Comparison of ENCODE assay signal across 12 mouse cellular contexts in genomic region chr7:28926172-28926571, GRCm38 (mm10). TPM values are rescaled to one million over a fixed set of nuclear protein-coding genes. Genes with fewer than 3 reads are reported as not detected.
A peak's percentile ranks its signal among the peaks of the same experiment; 100 is the strongest.
DNase-seq lines count a peak whose midpoint lies in the region; ATAC-seq lines count a peak whose summit lies in the region.
"Had no signal": no experiment of that assay in that cellular context is flagged by ENCODE, and none has a peak within 500 bp of the region (broad histone marks: within the 10 kb centered on the region; RNA-seq: fewer than 3 reads in every experiment).

No protein-coding gene starts in this region.

- WGBS in heart, embryonic 16.5 days: 24% methylated on average over 2 of the region's 2 CpGs
- 77% methylated on average over 2 of the region's 2 CpGs for WGBS in neural tube, embryonic 11.5 days
- 78% methylated on average over 2 of the region's 2 CpGs for WGBS in limb, embryonic 15.5 days
- 64% methylated on average over 2 of the region's 2 CpGs for WGBS in midbrain, embryonic 15.5 days

- H3K27ac ChIP-seq in heart, embryonic 16.5 days (ENCODE audit: low read length): peak overlapping the region; percentile 99
- H3K27ac ChIP-seq in neural tube, embryonic 11.5 days (ENCODE audit: low read depth, low read length): 0 out of 2 replicates have a peak overlapping the region, but pooled peaks have one; percentile 14
- peak overlapping the region; percentile 91 for H3K27ac ChIP-seq in limb, embryonic 15.5 days
- H3K27ac ChIP-seq in midbrain, embryonic 15.5 days: no peak overlapping the region

- H3K27me3 ChIP-seq in heart, embryonic 16.5 days (ENCODE audit: control insufficient read depth, insufficient read depth, low read length): no peaks in the 10 kb centered on the region
- H3K27me3 ChIP-seq in neural tube, embryonic 11.5 days (ENCODE audit: control insufficient read depth, insufficient read depth, low read length): no peaks in the 10 kb centered on the region
- H3K27me3 ChIP-seq in limb, embryonic 15.5 days: no peaks in the 10 kb centered on the region
- no peaks in the 10 kb centered on the region for H3K27me3 ChIP-seq in midbrain, embryonic 15.5 days (replicated peaks)

- H3K36me3 ChIP-seq in heart, embryonic 16.5 days (ENCODE audit: control insufficient read depth, insufficient read depth): 0 out of 2 replicates have a peak, but pooled peaks cover 2% of the 10 kb centered on the region
- H3K36me3 ChIP-seq in neural tube, embryonic 11.5 days (ENCODE audit: control insufficient read depth, insufficient read depth, low read length): no peaks in the 10 kb centered on the region
- 0 out of 2 replicates have a peak, but pooled peaks cover 2% of the 10 kb centered on the region for H3K36me3 ChIP-seq in limb, embryonic 15.5 days
- no peaks in the 10 kb centered on the region for H3K36me3 ChIP-seq in midbrain, embryonic 15.5 days (replicated peaks)

- ATAC-seq in heart, embryonic 16.5 days (replicated peaks; ENCODE audit: extremely low read depth, insufficient read depth, low FRiP score): no peak
- ATAC-seq in neural tube, embryonic 11.5 days (ENCODE audit: insufficient read depth, low FRiP score, low TSS enrichment): no peak
- no peak for ATAC-seq in limb, embryonic 15.5 days (ENCODE audit: insufficient number of reproducible peaks, low FRiP score, low TSS enrichment, low read depth)
- no peak for ATAC-seq in midbrain, embryonic 15.5 days (replicated peaks)

- no peak overlapping the region for H3K4me2 ChIP-seq in heart, embryonic 16.5 days (ENCODE audit: low read depth, low read length)
- H3K4me2 ChIP-seq in neural tube, embryonic 11.5 days (ENCODE audit: low read depth): no peak overlapping the region
- H3K4me2 ChIP-seq in limb, embryonic 15.5 days: no peak overlapping the region
- no peak overlapping the region for H3K4me2 ChIP-seq in midbrain, embryonic 15.5 days

- peaks cover 79% of the 10 kb centered on the region for H3K4me1 ChIP-seq in heart, embryonic 16.5 days (ENCODE audit: control insufficient read depth, insufficient read depth, low read length)
- H3K4me1 ChIP-seq in neural tube, embryonic 11.5 days (ENCODE audit: control insufficient read depth, insufficient read depth, low read length): peaks cover 33% of the 10 kb centered on the region
- peaks cover 72% of the 10 kb centered on the region for H3K4me1 ChIP-seq in limb, embryonic 15.5 days
- H3K4me1 ChIP-seq in midbrain, embryonic 15.5 days: peaks cover 41% of the 10 kb centered on the region

- peak overlapping the region; percentile 1 for H3K9ac ChIP-seq in heart, embryonic 16.5 days (ENCODE audit: low read length)
- no peak overlapping the region for H3K9ac ChIP-seq in neural tube, embryonic 11.5 days (ENCODE audit: low read length)
- no peak overlapping the region for H3K9ac ChIP-seq in limb, embryonic 15.5 days
- no peak overlapping the region for H3K9ac ChIP-seq in midbrain, embryonic 15.5 days

- DNase-seq in heart, postnatal 25 days (ENCODE audit: low spot score): no peak
- no peak for DNase-seq in neural tube, embryonic 11.5 days (ENCODE audit: low spot score)
- DNase-seq in neural tube, embryonic 10.5 days (ENCODE audit: extremely low spot score, low spot score): no peak
- DNase-seq in thymus, postnatal 0 days (ENCODE audit: low spot score): no peak
- DNase-seq in cerebellum, adult 9-11 months: no peak
- DNase-seq: cerebellum, postnatal 14 days; kidney, postnatal 25 days; lung, postnatal 36 days; thymus, postnatal 14 days had no signal

- no peaks in the 10 kb centered on the region for H3K9me3 ChIP-seq in heart, embryonic 16.5 days (replicated peaks; ENCODE audit: control insufficient read depth, low read length)
- H3K9me3 ChIP-seq in neural tube, embryonic 11.5 days (ENCODE audit: control insufficient read depth, low read length): no peaks in the 10 kb centered on the region
- H3K9me3 ChIP-seq in limb, embryonic 15.5 days: no peaks in the 10 kb centered on the region
- H3K9me3 ChIP-seq in midbrain, embryonic 15.5 days: no peaks in the 10 kb centered on the region

- intact Hi-C loops in heart, postnatal 25 days (cut with DNase I): no loop called here

- H3K4me3 ChIP-seq in heart, embryonic 16.5 days (ENCODE audit: low read length): no peak overlapping the region
- H3K4me3 ChIP-seq in neural tube, embryonic 11.5 days (ENCODE audit: low read depth, low read length): no peak overlapping the region
- H3K4me3 ChIP-seq in limb, embryonic 15.5 days: no peak overlapping the region
- no peak overlapping the region for H3K4me3 ChIP-seq in midbrain, embryonic 15.5 days

RNA-seq across cellular contexts. Expression of gene Actn4, which starts 36.0 kb away (rescaled TPM):
- polyA plus RNA-seq in heart, embryonic 16.5 days (2015; fragmentation: Nextera tagmentation; extraction: Ambion mirVana): 260 and 301 TPM in 2 replicates
- 100 to 1,000 TPM in 1 of 2 experiments, 10 to 100 TPM in 1; 77.0 to 101 TPM for total RNA-seq in heart, postnatal 25 days (2021)
- 193 and 201 TPM in 2 replicates for polyA plus RNA-seq in neural tube, embryonic 11.5 days (2014; fragmentation: Nextera tagmentation; extraction: Ambion mirVana)
- 347 and 359 TPM in 2 replicates for polyA plus RNA-seq in limb, embryonic 15.5 days (2015; fragmentation: Nextera tagmentation; extraction: Ambion mirVana)
- 133 and 138 TPM in 2 replicates for polyA plus RNA-seq in thymus, postnatal 0 days (2015; fragmentation: Nextera tagmentation; extraction: Ambion mirVana)
- polyA plus RNA-seq in midbrain, embryonic 15.5 days (2015; fragmentation: Nextera tagmentation; extraction: Ambion mirVana): 140 and 143 TPM in 2 replicates

RNA-seq across cellular contexts. Expression of gene Capn12, which starts 45.0 kb away (rescaled TPM):
- polyA plus RNA-seq in heart, embryonic 16.5 days (2015; fragmentation: Nextera tagmentation; extraction: Ambion mirVana): 0.41 and 0.42 TPM in 2 replicates
- under 1 TPM; 0.08 to 0.22 TPM for total RNA-seq in heart, postnatal 25 days (2021)
- 0.21 and 0.39 TPM in 2 replicates for polyA plus RNA-seq in neural tube, embryonic 11.5 days (2014; fragmentation: Nextera tagmentation; extraction: Ambion mirVana)
- polyA plus RNA-seq in limb, embryonic 15.5 days (2015; fragmentation: Nextera tagmentation; extraction: Ambion mirVana): 0.97 and 1.3 TPM in 2 replicates
- polyA plus RNA-seq in thymus, postnatal 0 days (2015; fragmentation: Nextera tagmentation; extraction: Ambion mirVana): 0.23 and 0.53 TPM in 2 replicates
- polyA plus RNA-seq in midbrain, embryonic 15.5 days (2015; fragmentation: Nextera tagmentation; extraction: Ambion mirVana): 0.33 and 0.52 TPM in 2 replicates

RNA-seq across cellular contexts. Expression of gene Eif3k, which starts 55.5 kb away (rescaled TPM):
- 262 and 283 TPM in 2 replicates for polyA plus RNA-seq in heart, embryonic 16.5 days (2015; fragmentation: Nextera tagmentation; extraction: Ambion mirVana)
- total RNA-seq in heart, postnatal 25 days (2021): 100 to 1,000 TPM; 148 to 164 TPM
- 383 and 388 TPM in 2 replicates for polyA plus RNA-seq in neural tube, embryonic 11.5 days (2014; fragmentation: Nextera tagmentation; extraction: Ambion mirVana)
- polyA plus RNA-seq in limb, embryonic 15.5 days (2015; fragmentation: Nextera tagmentation; extraction: Ambion mirVana): 372 and 387 TPM in 2 replicates
- 497 and 515 TPM in 2 replicates for polyA plus RNA-seq in thymus, postnatal 0 days (2015; fragmentation: Nextera tagmentation; extraction: Ambion mirVana)
- polyA plus RNA-seq in midbrain, embryonic 15.5 days (2015; fragmentation: Nextera tagmentation; extraction: Ambion mirVana): 269 and 284 TPM in 2 replicates

RNA-seq across cellular contexts. Expression of gene Map4k1, which starts 55.7 kb away (rescaled TPM):
- 6.0 and 12.2 TPM in 2 replicates for polyA plus RNA-seq in heart, embryonic 16.5 days (2015; fragmentation: Nextera tagmentation; extraction: Ambion mirVana)
- 1 to 10 TPM in 1 of 2 experiments, under 1 TPM in 1; 0.44 to 1.3 TPM for total RNA-seq in heart, postnatal 25 days (2021)
- 4.6 and 6.2 TPM in 2 replicates for polyA plus RNA-seq in neural tube, embryonic 11.5 days (2014; fragmentation: Nextera tagmentation; extraction: Ambion mirVana)
- 7.2 and 7.6 TPM in 2 replicates for polyA plus RNA-seq in limb, embryonic 15.5 days (2015; fragmentation: Nextera tagmentation; extraction: Ambion mirVana)
- polyA plus RNA-seq in thymus, postnatal 0 days (2015; fragmentation: Nextera tagmentation; extraction: Ambion mirVana): 76.3 and 78.2 TPM in 2 replicates
- polyA plus RNA-seq in midbrain, embryonic 15.5 days (2015; fragmentation: Nextera tagmentation; extraction: Ambion mirVana): 8.5 and 11.4 TPM in 2 replicates
